Mouse (Mus musculus) limb, embryonic 14.5 days (tissue): ENCODE measurements around the gene Fem1b. TPM values are rescaled to one million over a fixed set of nuclear protein-coding genes. Genes with fewer than 3 reads are reported as not detected.

Experiments
- ATAC-seq: fragments of 200-750 bp; cut with Nextera tagmentation; 2 replicates; pipeline ENCODE4 v1.8.0; 2017; ENCODE audit warnings: low read depth, moderate number of reproducible peaks, moderate TSS enrichment; ENCODE audit not compliant: low FRiP score
- DNase-seq: peaks from one replicate; pipeline ENCODE4 v3.0.0-alpha.2; 2015; ENCODE audit warnings: low spot score
- H3K27ac ChIP-seq: fragments of 300-500 bp; sonication (generic); replicated peaks from 2 replicates; pipeline ENCODE4 v1.5.1; 2014; ENCODE audit warnings: low read depth, mild to moderate bottlenecking, low read length, moderate library complexity, mixed read lengths
- H3K27me3 ChIP-seq: fragments of 300-500 bp; sonication (generic); 2 replicates; pipeline ENCODE4 v1.6.1; 2014; ENCODE audit warnings: low read length, mixed read lengths; ENCODE audit not compliant: control insufficient read depth, insufficient read depth
- H3K36me3 ChIP-seq: fragments of 300-500 bp; sonication (generic); 2 replicates; pipeline ENCODE4 v1.6.1; 2014; ENCODE audit warnings: mild to moderate bottlenecking, low read length, moderate library complexity, mixed read lengths; ENCODE audit not compliant: control insufficient read depth, insufficient read depth
- H3K4me1 ChIP-seq: fragments of 300-500 bp; sonication (generic); 2 replicates; pipeline ENCODE4 v1.6.1; 2014; ENCODE audit warnings: antibody characterized with exemption, low read length, mixed read lengths; ENCODE audit not compliant: control insufficient read depth, insufficient read depth
- H3K4me2 ChIP-seq: fragments of 300-500 bp; sonication (generic); replicated peaks from 2 replicates; pipeline ENCODE4 v1.6.1; 2014; ENCODE audit warnings: low read depth, mild to moderate bottlenecking, low read length, moderate library complexity; ENCODE audit not compliant: severe bottlenecking
- H3K4me3 ChIP-seq: fragments of 300-500 bp; sonication (generic); replicated peaks from 2 replicates; pipeline ENCODE4 v1.5.1; 2014; ENCODE audit warnings: low read length
- H3K9ac ChIP-seq: fragments of 300-500 bp; sonication (generic); 2 replicates; pipeline ENCODE4 v1.6.1; 2014; ENCODE audit warnings: mild to moderate bottlenecking, low read depth, low read length, moderate library complexity; ENCODE audit not compliant: severe bottlenecking
- H3K9me3 ChIP-seq: fragments of 300-500 bp; sonication (generic); 2 replicates; pipeline ENCODE4 v1.6.1; 2016; ENCODE audit warnings: low read length; ENCODE audit not compliant: control insufficient read depth
- POLR2A ChIP-seq: fragments of 200-500 bp; IDR thresholded peaks from 2 replicates; pipeline ENCODE4 v1.8.0; 2012; ENCODE audit warnings: inconsistent platforms, mild to moderate bottlenecking, moderate library complexity, borderline replicate concordance; ENCODE audit not compliant: insufficient read depth, insufficient read length; ENCODE audit errors: extremely low read depth
- WGBS: fragments of 180-500 bp; shearing (Covaris S2); extraction: QIAGEN DNeasy Blood & Tissue Kit; methylation state at CpG from one replicate; pipeline ENCODE4 v1.1.7; 2014; 5-methylcytosine and 5-hydroxymethylcytosine counted together
- polyA plus RNA-seq, 2 experiments: library from polyadenylated mRNA; depleted of rRNA in 1 of 2; stranded (reverse) in 1 of 2; unstranded in 1 of 2; fragments of >200 nt; fragmentation: Nextera tagmentation in 1 of 2; extraction: Ambion mirVana in 1 of 2; gene quantifications; 2 replicates each; pipeline versions ENCODE4 v1.2.1 to v1.2.3; 2012 to 2014

Gene Fem1b
- polyA plus RNA-seq, 2 experiments: 20.7 to 31.4 TPM

DNA sequence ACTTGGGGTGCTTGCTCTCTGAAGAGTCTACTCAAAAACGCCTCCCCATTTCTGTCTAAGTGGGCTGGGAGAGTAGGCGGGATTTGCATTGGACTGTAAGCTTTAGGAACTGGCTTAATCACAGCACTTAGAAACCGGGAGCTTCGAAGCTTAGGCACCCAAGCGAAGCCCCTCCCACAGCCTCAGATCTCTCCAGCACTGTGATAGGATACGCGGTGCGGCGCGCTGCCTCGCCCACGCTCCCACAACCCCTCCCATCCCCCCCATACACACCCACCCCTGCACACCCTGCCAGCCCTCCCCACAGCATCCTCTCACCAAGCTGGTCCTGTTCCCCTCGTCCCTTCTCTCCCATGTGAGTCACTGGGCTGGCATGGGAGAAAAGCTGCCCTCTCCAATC, 48.3 kb downstream of the Fem1b start:
- Histone ChIP-seq H3K27ac (no peak overlapping the region), H3K9ac (no peak overlapping the region), H3K27me3 (no peaks in the 10 kb centered on the region), H3K9me3 (no peaks in the 10 kb centered on the region), H3K4me1 (no peaks in the 10 kb centered on the region), H3K4me3 (no peak overlapping the region), H3K36me3 (no peaks in the 10 kb centered on the region; the same call in 1 of the 2 replicates), H3K4me2 (0 out of 2 replicates have a peak overlapping the region, but pooled peaks have one; percentile 13)
- TF ChIP-seq POLR2A: no peak
- DNase-seq (no peak), ATAC-seq (no peak)
- WGBS: 16% methylated on average over 13 of the region's 13 CpGs

DNA sequence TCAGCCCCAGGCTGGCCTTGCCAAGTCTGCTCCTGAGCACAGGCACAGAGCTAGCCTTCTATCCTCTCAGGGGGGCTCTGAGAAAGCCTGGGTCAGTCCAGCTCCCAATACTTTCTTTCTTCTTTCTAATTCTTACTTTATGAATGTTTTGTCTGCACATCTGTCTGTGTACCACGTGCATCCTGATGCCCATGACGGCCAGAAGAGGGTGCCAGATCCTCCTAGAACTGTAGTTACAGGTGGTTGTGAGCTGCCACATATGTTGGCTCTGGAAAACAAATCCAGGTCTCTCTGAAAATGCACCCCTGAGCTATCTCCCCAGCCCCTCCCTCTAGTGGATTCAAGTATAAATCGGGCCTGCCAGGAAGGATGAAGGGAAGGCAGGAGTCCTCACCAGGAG, 52.1 kb downstream of the Fem1b start:
- WGBS: 48% methylated on average over 3 of the region's 3 CpGs
- H3K9ac ChIP-seq: no peak overlapping the region
- H3K4me3 ChIP-seq: no peak overlapping the region
- no peak overlapping the region for H3K4me2 ChIP-seq
- H3K36me3 ChIP-seq: peaks cover 11% of the 10 kb centered on the region; the same call in 1 of the 2 replicates
- no peak for TF ChIP-seq POLR2A
- H3K9me3 ChIP-seq: no peaks in the 10 kb centered on the region
- ATAC-seq (no peak), DNase-seq (no peak)
- no peaks in the 10 kb centered on the region for H3K4me1 ChIP-seq
- H3K27me3 ChIP-seq: no peaks in the 10 kb centered on the region
- no peak overlapping the region for H3K27ac ChIP-seq

DNA sequence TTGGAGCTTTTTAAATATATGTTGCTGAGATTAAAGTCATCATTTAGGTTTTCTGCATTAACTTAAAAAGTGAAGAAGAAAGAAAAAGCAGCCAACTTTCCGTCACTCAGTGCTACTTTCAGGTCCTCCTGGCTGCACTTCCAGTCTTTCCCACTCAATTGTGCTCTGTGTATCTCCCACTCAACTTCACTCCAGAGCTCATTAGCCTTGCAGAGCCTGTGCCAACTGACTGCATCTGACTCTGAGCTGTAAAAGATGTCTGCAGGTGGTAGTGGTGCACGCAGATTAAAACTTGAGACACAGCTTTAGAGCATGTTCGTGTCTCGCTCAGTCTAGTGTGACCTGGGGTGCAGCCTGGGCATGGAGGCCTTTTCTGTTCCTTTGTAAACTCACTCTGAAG, 53.4 kb downstream of the Fem1b start:
- WGBS: 70% methylated on average over 4 of the region's 4 CpGs

DNA sequence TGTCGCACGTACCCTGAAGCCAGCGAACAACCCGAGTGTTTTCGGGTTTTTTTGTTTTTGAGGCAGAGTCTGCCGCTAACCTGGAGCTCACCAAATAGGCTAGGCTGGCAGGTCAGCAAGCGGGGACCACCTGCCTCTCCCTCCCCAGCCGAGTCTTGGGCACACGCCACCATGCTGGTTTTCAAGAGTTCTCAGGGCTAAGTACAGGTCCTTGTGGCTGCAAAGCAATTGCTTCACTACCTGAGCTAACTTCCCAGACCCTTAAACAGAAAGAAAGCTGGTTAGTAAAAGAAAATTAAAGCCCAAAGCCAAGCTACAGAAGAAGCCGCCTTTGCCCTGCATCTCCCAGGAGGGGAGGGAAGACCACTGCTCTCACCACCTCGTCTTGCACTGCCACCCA, 61.4 kb downstream of the Fem1b start:
- H3K27me3 ChIP-seq: no peaks in the 10 kb centered on the region
- H3K4me3 ChIP-seq: no peak overlapping the region
- H3K9me3 ChIP-seq: no peaks in the 10 kb centered on the region
- H3K27ac ChIP-seq: no peak overlapping the region
- H3K4me1 ChIP-seq: no peaks in the 10 kb centered on the region
- WGBS: 84% methylated on average over 11 of the region's 11 CpGs
- TF ChIP-seq POLR2A: no peak
- H3K9ac ChIP-seq: no peak overlapping the region
- no peak overlapping the region for H3K4me2 ChIP-seq
- DNase-seq (no peak), ATAC-seq (no peak)
- peaks cover 7% of the 10 kb centered on the region; the same call in 1 of the 2 replicates for H3K36me3 ChIP-seq

More for the DNA sequence above, 53.4 kb downstream of the Fem1b start:
- Histone ChIP-seq H3K4me3 (no peak overlapping the region), H3K9me3 (no peaks in the 10 kb centered on the region), H3K9ac (no peak overlapping the region), H3K4me2 (no peak overlapping the region), H3K36me3 (peaks cover 11% of the 10 kb centered on the region; the same call in 1 of the 2 replicates), H3K4me1 (no peaks in the 10 kb centered on the region), H3K27ac (no peak overlapping the region), H3K27me3 (no peaks in the 10 kb centered on the region)
- TF ChIP-seq POLR2A: no peak
- ATAC-seq (no peak), DNase-seq (no peak)

DNA sequence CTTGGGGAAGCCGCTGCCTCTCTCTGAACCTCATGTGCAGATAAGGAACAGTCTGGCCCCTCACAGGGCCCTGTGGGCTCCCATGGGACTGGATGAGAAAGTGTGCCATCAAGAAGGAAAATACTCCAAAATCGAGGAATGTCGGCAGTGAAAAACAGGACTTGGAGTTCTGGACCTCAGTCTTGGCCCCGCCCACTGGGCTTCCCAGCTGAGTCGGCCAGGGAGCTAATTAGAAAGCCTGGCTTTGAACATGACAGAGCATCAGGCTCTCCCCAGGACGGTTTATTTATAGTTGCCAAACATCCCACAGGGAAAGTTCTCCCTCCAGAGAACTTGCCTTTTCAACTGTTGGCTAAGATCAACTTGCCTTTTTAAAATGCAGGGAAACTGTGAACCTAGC, 62.1 kb downstream of the Fem1b start:
- peaks cover 7% of the 10 kb centered on the region; the same call in 1 of the 2 replicates for H3K36me3 ChIP-seq
- no peaks in the 10 kb centered on the region for H3K4me1 ChIP-seq
- no peak for DNase-seq
- H3K9ac ChIP-seq: no peak overlapping the region
- no peaks in the 10 kb centered on the region for H3K27me3 ChIP-seq
- no peak for TF ChIP-seq POLR2A
- no peaks in the 10 kb centered on the region for H3K9me3 ChIP-seq
- ATAC-seq: no peak
- no peak overlapping the region for H3K4me3 ChIP-seq
- WGBS: 43% methylated on average over 6 of the region's 6 CpGs
- H3K4me2 ChIP-seq: no peak overlapping the region
- no peak overlapping the region for H3K27ac ChIP-seq

DNA sequence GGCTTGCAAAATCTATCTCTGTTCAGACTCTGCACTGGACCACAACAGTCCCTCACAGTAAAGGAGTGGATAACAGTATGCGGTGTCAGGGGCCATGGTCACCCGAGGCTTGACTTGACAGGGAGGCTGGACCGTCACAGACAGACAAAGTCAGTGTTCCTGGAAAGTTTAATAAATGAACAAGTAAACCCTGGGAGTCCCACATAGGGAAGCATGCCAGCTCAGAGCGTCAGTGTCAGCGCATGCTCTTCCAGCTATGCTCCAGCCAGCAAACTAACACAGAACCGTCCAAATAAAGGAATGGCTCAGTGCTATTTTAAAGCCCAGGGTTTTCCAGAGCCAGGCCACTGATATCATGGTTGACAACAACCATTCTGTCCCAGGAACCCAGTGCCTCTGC, 65.1 kb downstream of the Fem1b start:
- Histone ChIP-seq H3K4me3 (no peak overlapping the region), H3K36me3 (peaks cover 7% of the 10 kb centered on the region; the same call in 1 of the 2 replicates), H3K4me2 (no peak overlapping the region), H3K9ac (no peak overlapping the region), H3K27ac (no peak overlapping the region), H3K4me1 (no peaks in the 10 kb centered on the region), H3K9me3 (no peaks in the 10 kb centered on the region), H3K27me3 (no peaks in the 10 kb centered on the region)
- DNase-seq (no peak), ATAC-seq (no peak)
- TF ChIP-seq POLR2A: no peak
- 83% methylated on average over 6 of the region's 6 CpGs for WGBS
